Mouse (Mus musculus): Measurements from ENCODE around the gene Abca15. TPM values are rescaled to one million over a fixed set of nuclear protein-coding genes. Genes with fewer than 3 reads are reported as not detected.

The Abca15 gene
- not detected for total RNA-seq (2023)

DNA sequence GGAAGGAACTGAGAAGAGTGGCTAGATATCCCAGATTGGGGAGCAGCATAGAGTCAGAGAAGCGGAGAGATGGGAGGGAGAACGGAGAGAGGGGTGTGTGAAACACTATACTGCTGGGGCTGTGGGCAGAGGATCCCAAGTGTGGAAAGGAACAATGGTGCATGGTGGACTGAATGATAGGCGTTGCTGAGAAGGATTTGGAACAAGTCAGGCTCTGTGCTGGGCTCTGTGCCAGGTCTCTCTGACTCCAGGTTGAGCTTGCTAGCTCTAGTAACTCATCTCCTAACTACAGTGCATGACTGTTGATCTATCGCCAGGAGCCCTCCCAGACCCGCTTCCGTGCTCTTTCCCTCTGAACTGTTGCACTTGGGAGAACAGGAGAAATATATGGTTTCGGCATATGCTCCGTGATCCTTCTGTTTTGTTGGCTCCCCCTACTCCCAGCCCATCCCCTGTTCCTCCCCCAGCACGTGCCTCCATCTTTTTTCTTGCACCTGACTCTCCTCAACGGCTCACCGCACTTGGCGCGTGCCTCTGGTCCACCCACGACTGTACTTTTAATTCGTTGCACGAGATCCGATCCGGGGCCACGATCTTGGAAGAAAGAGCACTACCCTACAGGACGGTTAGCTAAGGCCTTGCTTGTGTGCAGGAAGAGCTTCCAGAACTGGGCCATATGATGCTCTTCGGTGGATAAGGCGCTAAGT lies at the start of gene Abca15:
Gene Abca15 (plus strand): TSS at position 584 of the 707 bp plus-strand sequence.

DNA sequence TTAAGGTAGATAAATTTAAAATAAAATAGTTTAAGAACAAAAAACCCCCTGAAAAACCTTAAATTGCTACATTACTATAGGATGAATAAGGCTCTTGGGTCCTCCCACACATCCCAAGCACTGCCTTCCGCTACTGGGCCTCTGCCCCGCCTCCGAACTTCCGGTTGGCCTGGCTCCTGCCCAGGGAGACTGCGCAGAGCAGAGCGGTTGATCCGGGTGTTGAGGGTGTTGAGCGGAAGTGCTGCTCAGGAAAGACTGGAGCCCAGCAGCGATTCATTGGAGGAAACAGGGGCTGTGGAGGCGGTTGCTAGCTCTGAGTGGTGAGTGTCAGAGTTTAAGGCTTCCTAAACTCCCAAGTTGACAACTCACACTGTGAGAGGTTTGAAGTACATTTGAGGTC lies 81.0 kb downstream of the Abca15 start, which contains the start of gene Abca16:
Gene Abca16 (plus strand): TSS at position 201 of the 400 bp plus-strand sequence.

Other genes with a start within 250 kb of the Abca15 start
- gene Dnah3, start 233.4 kb upstream of the Abca15 start, total RNA-seq (2023): not detected
- gene Tmem159, start 226.3 kb upstream of the Abca15 start, total RNA-seq (2023): not detected
- not detected for gene Zp2, start 183.4 kb upstream of the Abca15 start, total RNA-seq (2023)
- gene Anks4b, start 154.8 kb upstream of the Abca15 start, total RNA-seq (2023): not detected
- gene Crym, start 126.6 kb upstream of the Abca15 start, total RNA-seq (2023): not detected
- not detected for gene Abca14, start 124.7 kb upstream of the Abca15 start, total RNA-seq (2023)
- gene Abca16, start 81.0 kb downstream of the Abca15 start, total RNA-seq (2023): not detected